Mouse (Mus musculus): ENCODE data around the gene Alyref. TPM values are rescaled to one million over a fixed set of nuclear protein-coding genes. Genes with fewer than 3 reads are reported as not detected.

Alyref gene
- 387 and 448 TPM in 2 replicates for polyA plus RNA-seq (2014; fragmentation: Nextera tagmentation; extraction: Ambion mirVana)

- peak within 1 kb of the TSS; percentile 81 for H3K27ac ChIP-seq (ENCODE audit: low read depth)
- no peaks in the 10 kb centered on the region for H3K9me3 ChIP-seq (ENCODE audit: control insufficient read depth, low read length)
- peak within 1 kb of the TSS; percentile 98 for H3K4me3 ChIP-seq (ENCODE audit: low read depth, low read length)
- peak within 1 kb of the TSS; percentile 88 for H3K4me2 ChIP-seq (ENCODE audit: low read length)
- DNase-seq (ENCODE audit: low spot score) (peak; percentile 93), ATAC-seq (replicated peaks; ENCODE audit: low FRiP score, low TSS enrichment, low read depth) (peak; percentile 97)
- H3K4me1 ChIP-seq (replicated peaks; ENCODE audit: control insufficient read depth, insufficient read depth, low read length): peaks cover 20% of the 10 kb centered on the region
- peak within 1 kb of the TSS; percentile 96 for H3K9ac ChIP-seq (ENCODE audit: low read length)
- WGBS: under 1% methylated on average over 86 of the region's 88 CpGs
- H3K27me3 ChIP-seq (replicated peaks; ENCODE audit: control insufficient read depth, insufficient read depth, low read length): no peaks in the 10 kb centered on the region
- peaks cover 65% of the 10 kb centered on the region for H3K36me3 ChIP-seq (ENCODE audit: control insufficient read depth, insufficient read depth, low read length)
Measured at GRCm38 (mm10) chr11:120598283-120598989, at the start of gene Alyref, which contains the start of gene Anapc11. TSS of gene Alyref (minus strand) at chr11:120598365. TSS of gene Anapc11 (plus strand) at chr11:120598421.

GRCm38 (mm10) chr11:120647047-120647830 lies 49.1 kb upstream of the Alyref start:
- Histone ChIP-seq H3K4me3 (ENCODE audit: low read depth, low read length) (no peak overlapping the region), H3K9ac (ENCODE audit: low read length) (no peak overlapping the region)

GRCm38 (mm10) chr11:120643601-120643987 lies 45.4 kb upstream of the Alyref start, which contains the start of gene Pycr1:
TSS of gene Pycr1 (minus strand) at chr11:120643769.
- DNase-seq (ENCODE audit: low spot score) (peak; percentile 95), ATAC-seq (replicated peaks; ENCODE audit: low FRiP score, low TSS enrichment, low read depth) (peak; percentile 99)
- Histone ChIP-seq H3K36me3 (ENCODE audit: control insufficient read depth, insufficient read depth, low read length) (no peaks in the 10 kb centered on the region), H3K9ac (ENCODE audit: low read length) (peak within 1 kb of the TSS; percentile 52), H3K9me3 (ENCODE audit: control insufficient read depth, low read length) (no peaks in the 10 kb centered on the region), H3K4me3 (ENCODE audit: low read depth, low read length) (peak within 1 kb of the TSS; percentile 49), H3K4me1 (replicated peaks; ENCODE audit: control insufficient read depth, insufficient read depth, low read length) (peaks cover 9% of the 10 kb centered on the region), H3K27me3 (replicated peaks; ENCODE audit: control insufficient read depth, insufficient read depth, low read length) (no peaks in the 10 kb centered on the region), H3K4me2 (ENCODE audit: low read length) (peak within 1 kb of the TSS; percentile 74), H3K27ac (ENCODE audit: low read depth) (no peak within 1 kb of the TSS)
- WGBS: 0% methylated on average over 15 of the region's 15 CpGs

More at GRCm38 (mm10) chr11:120647047-120647830, 49.1 kb upstream of the Alyref start:
- no peak for ATAC-seq (replicated peaks; ENCODE audit: low FRiP score, low TSS enrichment, low read depth)
- Histone ChIP-seq H3K27me3 (replicated peaks; ENCODE audit: control insufficient read depth, insufficient read depth, low read length) (no peaks in the 10 kb centered on the region), H3K36me3 (ENCODE audit: control insufficient read depth, insufficient read depth, low read length) (no peaks in the 10 kb centered on the region), H3K4me2 (ENCODE audit: low read length) (no peak overlapping the region), H3K27ac (ENCODE audit: low read depth) (no peak overlapping the region), H3K4me1 (replicated peaks; ENCODE audit: control insufficient read depth, insufficient read depth, low read length) (peaks cover 9% of the 10 kb centered on the region), H3K9me3 (ENCODE audit: control insufficient read depth, low read length) (no peaks in the 10 kb centered on the region)
- 75% methylated on average over 35 of the region's 35 CpGs for WGBS
- no peak for DNase-seq (ENCODE audit: low spot score)

- H3K4me3 ChIP-seq (ENCODE audit: low read depth, low read length): peak overlapping the region; percentile 49
Measured at GRCm38 (mm10) chr11:120642939-120643600, 44.9 kb upstream of the Alyref start.

GRCm38 (mm10) chr11:120641869-120642268 lies 43.7 kb upstream of the Alyref start:
- 82% methylated on average over 8 of the region's 8 CpGs for WGBS
- Histone ChIP-seq H3K36me3 (ENCODE audit: control insufficient read depth, insufficient read depth, low read length) (no peaks in the 10 kb centered on the region), H3K27me3 (replicated peaks; ENCODE audit: control insufficient read depth, insufficient read depth, low read length) (no peaks in the 10 kb centered on the region), H3K4me1 (replicated peaks; ENCODE audit: control insufficient read depth, insufficient read depth, low read length) (peaks cover 4% of the 10 kb centered on the region), H3K4me2 (ENCODE audit: low read length) (no peak overlapping the region), H3K27ac (ENCODE audit: low read depth) (no peak overlapping the region), H3K9ac (ENCODE audit: low read length) (no peak overlapping the region), H3K9me3 (ENCODE audit: control insufficient read depth, low read length) (no peaks in the 10 kb centered on the region), H3K4me3 (ENCODE audit: low read depth, low read length) (no peak overlapping the region)
- ATAC-seq (replicated peaks; ENCODE audit: low FRiP score, low TSS enrichment, low read depth) (no peak), DNase-seq (ENCODE audit: low spot score) (no peak)

More at GRCm38 (mm10) chr11:120642939-120643600, 44.9 kb upstream of the Alyref start:
- H3K27me3 ChIP-seq (replicated peaks; ENCODE audit: control insufficient read depth, insufficient read depth, low read length): no peaks in the 10 kb centered on the region
- H3K4me2 ChIP-seq (ENCODE audit: low read length): peak overlapping the region; percentile 74
- H3K4me1 ChIP-seq (replicated peaks; ENCODE audit: control insufficient read depth, insufficient read depth, low read length): peaks cover 7% of the 10 kb centered on the region
- no peaks in the 10 kb centered on the region for H3K36me3 ChIP-seq (ENCODE audit: control insufficient read depth, insufficient read depth, low read length)
- no peaks in the 10 kb centered on the region for H3K9me3 ChIP-seq (ENCODE audit: control insufficient read depth, low read length)
- under 1% methylated on average over 18 of the region's 18 CpGs for WGBS
- ATAC-seq (replicated peaks; ENCODE audit: low FRiP score, low TSS enrichment, low read depth): peak; percentile 40
- DNase-seq (ENCODE audit: low spot score): no peak
- H3K27ac ChIP-seq (ENCODE audit: low read depth): no peak overlapping the region
- H3K9ac ChIP-seq (ENCODE audit: low read length): peak overlapping the region; percentile 52

GRCm38 (mm10) chr11:120641255-120641654 lies 43.1 kb upstream of the Alyref start:
- H3K4me1 ChIP-seq (replicated peaks; ENCODE audit: control insufficient read depth, insufficient read depth, low read length): peaks cover 4% of the 10 kb centered on the region
- WGBS: 51% methylated on average over 9 of the region's 9 CpGs
- H3K4me2 ChIP-seq (ENCODE audit: low read length): no peak overlapping the region
- ATAC-seq (replicated peaks; ENCODE audit: low FRiP score, low TSS enrichment, low read depth): no peak
- no peaks in the 10 kb centered on the region for H3K27me3 ChIP-seq (replicated peaks; ENCODE audit: control insufficient read depth, insufficient read depth, low read length)
- no peak for DNase-seq (ENCODE audit: low spot score)
- H3K9ac ChIP-seq (ENCODE audit: low read length): no peak overlapping the region
- H3K36me3 ChIP-seq (ENCODE audit: control insufficient read depth, insufficient read depth, low read length): no peaks in the 10 kb centered on the region
- H3K27ac ChIP-seq (ENCODE audit: low read depth): no peak overlapping the region
- H3K9me3 ChIP-seq (ENCODE audit: control insufficient read depth, low read length): no peaks in the 10 kb centered on the region
- no peak overlapping the region for H3K4me3 ChIP-seq (ENCODE audit: low read depth, low read length)

GRCm38 (mm10) chr11:120634810-120635209 lies 36.6 kb upstream of the Alyref start:
- Histone ChIP-seq H3K36me3 (ENCODE audit: control insufficient read depth, insufficient read depth, low read length) (no peaks in the 10 kb centered on the region), H3K9me3 (ENCODE audit: control insufficient read depth, low read length) (no peaks in the 10 kb centered on the region), H3K27me3 (replicated peaks; ENCODE audit: control insufficient read depth, insufficient read depth, low read length) (no peaks in the 10 kb centered on the region), H3K4me2 (ENCODE audit: low read length) (no peak overlapping the region), H3K4me3 (ENCODE audit: low read depth, low read length) (no peak overlapping the region), H3K27ac (ENCODE audit: low read depth) (no peak overlapping the region), H3K9ac (ENCODE audit: low read length) (no peak overlapping the region), H3K4me1 (replicated peaks; ENCODE audit: control insufficient read depth, insufficient read depth, low read length) (peaks cover 15% of the 10 kb centered on the region)
- whole genome bisulfite sequencing: 80% methylated on average over 5 of the region's 5 CpGs
- DNase-seq (ENCODE audit: low spot score) (no peak), ATAC-seq (replicated peaks; ENCODE audit: low FRiP score, low TSS enrichment, low read depth) (no peak)

All from intestine, embryonic 14.5 days (tissue).